Mouse (Mus musculus): ENCODE results near the gene Thoc2. TPM values are rescaled to one million over a fixed set of nuclear protein-coding genes. Genes with fewer than 3 reads are reported as not detected.

The Thoc2 gene
- polyA plus RNA-seq, 1 experiment from 2014 or later: 45.0 TPM

- ATAC-seq: no peak
- Histone ChIP-seq H3K36me3 (0 out of 2 replicates have a peak, but pooled peaks cover 4% of the 10 kb centered on the region), H3K9ac (no peak overlapping the region), H3K27ac (no peak overlapping the region), H3K9me3 (replicated peaks) (no peaks in the 10 kb centered on the region), H3K27me3 (replicated peaks) (no peaks in the 10 kb centered on the region), H3K4me3 (no peak overlapping the region), H3K4me2 (no peak overlapping the region), H3K4me1 (no peaks in the 10 kb centered on the region)
- 86% methylated on average over 2 of the region's 2 CpGs for WGBS (ENCODE audit: insufficient replicate concordance)
Measured at GRCm38 (mm10) chrX:41876581-41876980, 43.9 kb downstream of the Thoc2 start.

DNA sequence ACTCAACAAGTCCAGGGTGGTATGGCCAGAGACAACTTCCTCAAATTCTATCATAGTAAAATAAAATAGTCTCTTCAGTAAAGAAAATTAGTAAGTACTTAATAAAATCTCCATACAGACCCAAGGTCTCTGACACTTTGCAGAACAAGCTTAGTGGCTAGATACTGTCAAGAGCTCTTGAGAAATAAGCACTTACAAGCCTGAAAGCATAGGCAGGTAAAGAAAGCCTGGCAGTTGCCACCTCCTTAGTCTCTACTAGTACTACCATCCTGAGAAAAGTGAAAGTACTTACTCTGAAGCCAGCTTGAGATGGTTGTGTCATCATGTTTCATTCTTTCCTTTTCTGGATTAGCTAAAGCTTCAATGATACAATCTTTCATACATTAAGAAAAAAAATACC lies 82.7 kb downstream of the Thoc2 start:
- ATAC-seq: no peak
- no peak overlapping the region for H3K9ac ChIP-seq

DNA sequence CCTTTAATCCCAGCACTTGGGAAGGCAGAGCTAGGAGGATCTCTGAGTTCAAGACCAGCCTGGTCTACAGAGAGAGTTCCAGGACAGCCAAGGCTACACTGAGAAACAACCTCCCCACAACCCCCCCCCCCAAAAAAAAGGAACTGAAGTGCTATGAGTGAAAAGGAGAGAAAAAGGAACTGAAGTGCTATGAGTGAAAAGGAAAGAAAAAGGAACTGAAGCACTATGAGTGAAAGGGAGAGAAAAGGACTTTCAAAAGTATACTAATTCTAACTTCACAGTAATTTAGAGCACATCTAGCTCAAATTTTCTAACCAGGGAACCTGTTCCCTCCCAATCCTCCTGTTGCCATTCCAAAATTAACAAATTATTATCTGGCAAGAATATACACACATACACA lies 114.9 kb downstream of the Thoc2 start:
- no peak overlapping the region for H3K4me2 ChIP-seq
- H3K36me3 ChIP-seq: peaks cover 7% of the 10 kb centered on the region; the same call in 1 of the 2 replicates
- no peak for ATAC-seq
- no peaks in the 10 kb centered on the region for H3K4me1 ChIP-seq
- no peak overlapping the region for H3K9ac ChIP-seq
- H3K27me3 ChIP-seq (replicated peaks): no peaks in the 10 kb centered on the region
- no peak overlapping the region for H3K4me3 ChIP-seq
- H3K9me3 ChIP-seq (replicated peaks): no peaks in the 10 kb centered on the region
- no peak overlapping the region for H3K27ac ChIP-seq

More for the DNA sequence above, 82.7 kb downstream of the Thoc2 start:
- Histone ChIP-seq H3K4me2 (no peak overlapping the region), H3K27ac (no peak overlapping the region), H3K9me3 (replicated peaks) (no peaks in the 10 kb centered on the region), H3K27me3 (replicated peaks) (no peaks in the 10 kb centered on the region), H3K4me3 (no peak overlapping the region), H3K36me3 (peaks cover 18% of the 10 kb centered on the region), H3K4me1 (no peaks in the 10 kb centered on the region)

DNA sequence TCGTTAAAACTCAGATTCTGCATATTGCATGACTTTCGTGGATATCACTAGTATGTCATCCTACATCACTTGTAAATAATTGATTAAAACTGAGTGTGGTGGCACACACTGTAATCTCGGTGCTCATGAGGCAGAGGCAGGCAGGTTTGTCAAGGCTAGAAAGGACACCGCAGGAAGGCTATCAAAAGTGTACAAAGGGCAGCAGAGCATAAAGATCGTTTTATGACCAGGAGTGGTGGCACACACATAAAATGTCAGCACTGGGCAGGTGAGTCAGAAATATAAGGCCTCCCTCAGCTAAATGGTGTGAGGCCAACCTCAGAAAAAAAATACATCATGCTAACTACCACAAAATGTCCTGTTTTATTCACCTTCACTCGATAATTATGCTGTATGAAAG lies 127.2 kb downstream of the Thoc2 start:
- H3K27ac ChIP-seq: no peak overlapping the region
- no peaks in the 10 kb centered on the region for H3K9me3 ChIP-seq (replicated peaks)
- no peak overlapping the region for H3K4me2 ChIP-seq
- no peak for ATAC-seq
- WGBS (ENCODE audit: insufficient replicate concordance): 83% methylated on average over 6 of the region's 6 CpGs
- H3K36me3 ChIP-seq: peaks cover 7% of the 10 kb centered on the region
- H3K4me1 ChIP-seq: no peaks in the 10 kb centered on the region
- H3K27me3 ChIP-seq (replicated peaks): no peaks in the 10 kb centered on the region
- no peak overlapping the region for H3K9ac ChIP-seq
- no peak overlapping the region for H3K4me3 ChIP-seq

Small RNA genes lying within 50 kb of the gene (microRNA-seq; reads per million reads assigned to microRNA genes)
- not detected for gene Gm44490

Other genes starting within 250 kb of the Thoc2 start
- 6.6 and 7.9 TPM in 2 replicates for gene Xiap, start 139.0 kb upstream of the Thoc2 start, polyA plus RNA-seq (2016; fragmentation: Nextera tagmentation; extraction: Ambion mirVana)
- gene Stag2, start 228.6 kb upstream of the Thoc2 start, polyA plus RNA-seq (2016; fragmentation: Nextera tagmentation; extraction: Ambion mirVana): 45.1 and 47.0 TPM in 2 replicates

Measured in liver, embryonic 12.5 days (tissue).